Mouse (Mus musculus) intestine, embryonic 15.5 days (tissue): ENCODE data around the gene Casp8. TPM values are rescaled to one million over a fixed set of nuclear protein-coding genes. Genes with fewer than 3 reads are reported as not detected.
"Not testable (repeated sequence)": the region's sequence is repeated elsewhere in the genome, so short reads cannot be mapped to it uniquely, and the experiment has no call there.

ENCODE experiments used
- ATAC-seq: fragments of 200-750 bp; cut with Nextera tagmentation; 2 replicates; pipeline ENCODE4 v1.8.0; 2017; ENCODE audit warnings: moderate TSS enrichment, moderate library complexity
- H3K27ac ChIP-seq: fragments of 300-500 bp; sonication (generic); 2 replicates; pipeline ENCODE4 v1.5.1; 2015; ENCODE audit warnings: mild to moderate bottlenecking, inconsistent platforms
- H3K27me3 ChIP-seq: fragments of 300-500 bp; sonication (generic); replicated peaks from 2 replicates; pipeline ENCODE4 v1.6.1; 2015; ENCODE audit warnings: inconsistent platforms
- H3K36me3 ChIP-seq: fragments of 300-500 bp; sonication (generic); 2 replicates; pipeline ENCODE4 v1.6.1; 2015; ENCODE audit warnings: inconsistent platforms
- H3K4me1 ChIP-seq: fragments of 300-500 bp; sonication (generic); replicated peaks from 2 replicates; pipeline ENCODE4 v1.6.1; 2015; ENCODE audit warnings: inconsistent platforms
- H3K4me2 ChIP-seq: fragments of 300-500 bp; sonication (generic); replicated peaks from 2 replicates; pipeline ENCODE4 v1.6.1; 2015; ENCODE audit warnings: mild to moderate bottlenecking, inconsistent platforms
- H3K4me3 ChIP-seq: fragments of 300-500 bp; sonication (generic); replicated peaks from 2 replicates; pipeline ENCODE4 v1.5.1; 2015; ENCODE audit warnings: inconsistent platforms
- H3K9ac ChIP-seq: fragments of 300-500 bp; sonication (generic); 2 replicates; pipeline ENCODE4 v1.6.1; 2015; ENCODE audit warnings: inconsistent platforms
- H3K9me3 ChIP-seq: fragments of 300-500 bp; sonication (generic); 2 replicates; pipeline ENCODE4 v1.6.1; 2016; ENCODE audit warnings: inconsistent platforms
- WGBS: fragments of 180-500 bp; shearing (Covaris S2); methylation state at CpG from one replicate; pipeline ENCODE4 v1.1.7; 2015; 5-methylcytosine and 5-hydroxymethylcytosine counted together
- polyA plus RNA-seq: library from polyadenylated mRNA; unstranded; fragments of >200 nt; fragmentation: Nextera tagmentation; extraction: Ambion mirVana; gene quantifications from 2 replicates; pipeline ENCODE4 v1.2.1, GENCODE M21; 2015

Gene Casp8
- polyA plus RNA-seq: 51.6 and 52.8 TPM in 2 replicates

DNA sequence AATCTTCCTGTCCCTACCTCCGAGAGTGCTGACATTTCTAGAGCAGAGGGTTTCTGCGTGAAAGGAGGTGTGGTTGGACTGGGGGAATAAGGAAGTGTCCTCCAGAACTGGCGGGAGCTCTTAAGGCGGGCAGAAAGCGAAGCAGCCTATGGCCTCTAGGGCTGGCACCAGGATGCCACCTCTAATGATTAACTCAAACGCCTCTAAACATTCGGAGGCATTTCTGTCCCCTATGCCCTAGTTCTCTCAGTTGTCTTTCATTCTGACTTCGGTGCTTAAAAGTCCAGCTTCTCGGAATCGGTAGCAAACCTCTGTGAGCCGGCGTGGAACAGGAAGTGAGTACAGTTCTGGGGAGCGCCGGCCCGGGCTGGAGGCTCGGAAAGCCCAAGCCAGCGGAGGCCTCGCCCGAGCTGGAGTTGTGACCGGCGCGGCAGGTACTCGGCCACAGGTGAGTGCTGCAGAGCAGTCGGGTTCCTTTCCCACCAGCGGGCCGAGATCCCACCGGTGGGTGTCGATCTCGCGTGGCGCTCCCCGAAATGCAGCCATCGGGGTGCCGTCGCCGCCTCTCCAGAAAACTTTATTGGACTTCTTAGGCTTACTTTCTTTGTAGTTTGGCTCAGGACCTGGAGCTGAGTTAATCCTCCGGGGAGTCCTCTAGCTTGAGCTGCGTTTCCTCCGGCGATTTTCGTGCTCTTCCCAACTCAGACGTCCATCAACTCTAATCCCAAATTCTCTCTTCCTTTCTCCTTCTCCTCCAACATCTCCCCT, at the start of gene Casp8:
Gene Casp8 (plus strand): TSS at position 84 of the 768 bp plus-strand sequence.
- peak; percentile 99 for ATAC-seq
- Histone ChIP-seq H3K9ac (peak within 1 kb of the TSS; percentile 86), H3K9me3 (no peaks in the 10 kb centered on the region)

DNA sequence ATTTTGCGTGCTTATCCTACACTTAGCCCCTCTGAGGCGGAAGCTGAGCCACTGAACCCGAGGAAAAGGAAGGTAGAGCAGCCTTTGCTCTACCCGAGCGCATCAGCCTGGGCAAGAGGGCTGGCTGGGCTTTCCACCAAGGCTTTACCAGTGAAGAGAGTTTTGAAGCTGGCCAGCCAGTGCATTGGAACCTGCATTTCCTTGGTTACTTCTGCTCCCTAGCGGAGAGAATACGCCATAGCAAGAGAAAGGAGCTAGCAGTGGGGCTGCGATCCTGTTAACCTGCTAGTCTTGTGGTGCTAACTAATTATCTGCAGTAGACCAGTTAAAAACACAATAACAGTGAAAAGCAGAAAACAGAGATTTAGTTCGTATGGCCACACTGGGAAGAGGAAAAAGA, 48.3 kb upstream of the Casp8 start:
- WGBS: 80% methylated on average over 9 of the region's 9 CpGs
- H3K9ac ChIP-seq: no peak overlapping the region
- H3K9me3 ChIP-seq: no peaks in the 10 kb centered on the region
- no peak overlapping the region for H3K4me3 ChIP-seq
- ATAC-seq: no peak
- peaks cover 37% of the 10 kb centered on the region for H3K36me3 ChIP-seq
- no peak overlapping the region for H3K27ac ChIP-seq
- H3K4me1 ChIP-seq: no peaks in the 10 kb centered on the region
- no peaks in the 10 kb centered on the region for H3K27me3 ChIP-seq
- H3K4me2 ChIP-seq: no peak overlapping the region

More for the DNA sequence above, at the start of gene Casp8:
- peak within 1 kb of the TSS; percentile 74 for H3K4me3 ChIP-seq
- peak within 1 kb of the TSS; percentile 73 for H3K4me2 ChIP-seq
- no peaks in the 10 kb centered on the region for H3K4me1 ChIP-seq
- WGBS: under 1% methylated on average over 42 of the region's 42 CpGs
- 0 out of 2 replicates have a peak, but pooled peaks cover 4% of the 10 kb centered on the region for H3K36me3 ChIP-seq
- no peaks in the 10 kb centered on the region for H3K27me3 ChIP-seq
- H3K27ac ChIP-seq: peak within 1 kb of the TSS; percentile 97

DNA sequence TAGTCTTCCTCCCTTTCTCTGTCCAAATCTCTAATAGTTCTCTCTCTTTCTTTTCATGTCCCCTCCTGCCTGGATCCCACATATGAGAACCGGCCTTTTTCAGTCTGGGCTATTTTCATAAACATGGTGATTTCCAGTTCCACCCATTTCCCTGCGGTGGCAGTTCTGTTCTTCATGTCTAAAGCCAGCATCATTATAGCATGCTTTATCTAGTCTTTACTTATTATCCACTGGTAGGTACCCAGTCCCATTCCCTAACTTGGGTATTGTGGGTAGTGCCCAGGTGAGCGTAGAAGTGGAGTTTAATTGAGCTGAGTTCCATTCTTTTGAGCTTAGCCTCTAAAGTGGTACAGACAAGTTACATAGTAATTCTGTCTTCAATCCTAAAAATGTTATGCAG, 35.7 kb upstream of the Casp8 start:
- no peak overlapping the region for H3K27ac ChIP-seq
- H3K36me3 ChIP-seq: peaks cover 9% of the 10 kb centered on the region; the same call in 1 of the 2 replicates
- H3K9ac ChIP-seq: no peak overlapping the region
- no peaks in the 10 kb centered on the region for H3K9me3 ChIP-seq
- WGBS: 93% methylated on average over 3 of the region's 3 CpGs
- no peaks in the 10 kb centered on the region for H3K4me1 ChIP-seq
- ATAC-seq: no peak
- no peak overlapping the region for H3K4me2 ChIP-seq
- H3K4me3 ChIP-seq: no peak overlapping the region
- H3K27me3 ChIP-seq: no peaks in the 10 kb centered on the region

- 0 out of 2 replicates have a peak, but pooled peaks cover 2% of the 10 kb centered on the region for H3K36me3 ChIP-seq
- no peak overlapping the region for H3K4me2 ChIP-seq
- H3K4me1 ChIP-seq: no peaks in the 10 kb centered on the region
- WGBS: 70% methylated on average over 1 of the region's 1 CpGs
- no peak overlapping the region for H3K4me3 ChIP-seq
- no peak for ATAC-seq
- H3K9me3 ChIP-seq: no peaks in the 10 kb centered on the region
- no peak overlapping the region for H3K9ac ChIP-seq
- H3K27ac ChIP-seq: no peak overlapping the region
- no peaks in the 10 kb centered on the region for H3K27me3 ChIP-seq
Observed at GRCm38 (mm10) chr1:58760581-58760980, 34.6 kb upstream of the Casp8 start.

DNA sequence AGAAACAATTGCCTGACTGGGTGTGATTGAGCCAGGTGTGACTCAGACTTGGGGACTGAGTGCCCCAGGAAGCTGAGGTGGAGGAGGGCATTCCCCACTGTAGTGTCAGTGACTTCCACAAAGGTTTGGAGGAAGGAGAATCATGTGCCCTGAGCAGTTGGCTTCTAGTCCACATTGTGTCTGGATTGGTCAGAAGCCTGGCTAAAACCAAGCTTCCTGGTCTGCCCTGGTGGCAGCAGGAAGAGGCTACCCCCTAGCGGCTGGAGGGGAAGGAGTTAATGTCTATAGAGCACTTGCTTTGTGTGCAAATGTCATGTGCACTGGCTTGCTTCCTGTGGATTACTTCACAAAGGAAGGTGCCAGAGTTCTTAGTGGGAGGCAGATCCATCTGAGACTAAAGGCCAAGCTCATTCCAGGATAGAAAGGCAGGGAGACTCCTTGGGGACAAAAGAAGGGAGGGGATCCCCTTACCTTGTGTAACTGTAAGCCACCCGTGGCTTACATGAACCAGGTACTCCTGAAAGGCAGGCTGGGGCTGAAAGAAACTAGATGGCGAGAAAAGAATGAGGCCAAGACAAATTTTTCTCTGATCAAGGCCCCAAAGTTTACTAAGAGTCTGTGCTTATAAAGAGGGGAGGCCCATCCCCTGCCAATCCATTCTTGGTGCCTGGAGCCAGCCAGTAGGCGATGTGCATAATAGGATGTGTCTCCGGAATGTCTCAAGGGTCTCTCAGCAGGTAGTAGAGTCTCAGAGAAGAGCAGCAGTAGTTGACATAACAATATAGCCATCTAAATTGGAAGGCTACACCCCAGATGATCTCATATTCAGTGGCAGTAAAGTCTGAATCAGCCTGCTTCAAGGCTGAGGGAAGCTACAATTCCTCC, 33.5 kb upstream of the Casp8 start:
- H3K36me3 ChIP-seq, H3K9me3 ChIP-seq, H3K4me2 ChIP-seq, H3K9ac ChIP-seq, H3K4me3 ChIP-seq, H3K27ac ChIP-seq, H3K4me1 ChIP-seq, H3K27me3 ChIP-seq: not testable (repeated sequence)
- 82% methylated on average over 5 of the region's 5 CpGs for WGBS
- 0 out of 2 replicates have a peak, but pooled peaks have one; percentile 47 for ATAC-seq

GRCm38 (mm10) chr1:58762576-58762975, 32.6 kb upstream of the Casp8 start:
- Histone ChIP-seq H3K9me3 (no peaks in the 10 kb centered on the region), H3K4me2 (no peak overlapping the region), H3K27ac (no peak overlapping the region), H3K9ac (no peak overlapping the region), H3K4me1 (no peaks in the 10 kb centered on the region), H3K36me3 (no peaks in the 10 kb centered on the region), H3K27me3 (no peaks in the 10 kb centered on the region), H3K4me3 (no peak overlapping the region)
- no peak for ATAC-seq
- 83% methylated on average over 5 of the region's 5 CpGs for WGBS

DNA sequence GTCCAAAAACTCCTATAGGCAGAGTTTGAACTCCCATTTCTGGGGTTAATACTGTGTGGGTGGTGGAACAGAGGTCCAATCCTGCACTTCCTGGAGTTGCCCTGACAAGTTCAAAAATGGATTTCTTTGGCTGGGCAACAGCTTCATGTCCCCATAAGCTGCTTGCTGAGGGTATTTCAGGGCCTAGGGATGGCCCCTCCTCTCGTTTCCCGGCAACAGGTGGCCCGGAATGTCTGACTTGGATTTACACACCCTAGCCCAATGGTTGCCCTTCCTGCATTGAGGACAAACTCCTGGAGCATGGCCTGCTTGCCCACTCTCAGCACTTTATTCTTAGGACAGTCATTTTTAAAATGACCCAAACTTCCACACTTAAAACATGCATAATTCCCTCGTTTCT, 28.7 kb upstream of the Casp8 start:
- not testable (repeated sequence) for H3K27ac ChIP-seq, H3K9me3 ChIP-seq, H3K4me3 ChIP-seq, H3K4me1 ChIP-seq, ATAC-seq, H3K36me3 ChIP-seq, H3K9ac ChIP-seq, H3K4me2 ChIP-seq, H3K27me3 ChIP-seq
- WGBS: 67% methylated on average over 4 of the region's 4 CpGs

DNA sequence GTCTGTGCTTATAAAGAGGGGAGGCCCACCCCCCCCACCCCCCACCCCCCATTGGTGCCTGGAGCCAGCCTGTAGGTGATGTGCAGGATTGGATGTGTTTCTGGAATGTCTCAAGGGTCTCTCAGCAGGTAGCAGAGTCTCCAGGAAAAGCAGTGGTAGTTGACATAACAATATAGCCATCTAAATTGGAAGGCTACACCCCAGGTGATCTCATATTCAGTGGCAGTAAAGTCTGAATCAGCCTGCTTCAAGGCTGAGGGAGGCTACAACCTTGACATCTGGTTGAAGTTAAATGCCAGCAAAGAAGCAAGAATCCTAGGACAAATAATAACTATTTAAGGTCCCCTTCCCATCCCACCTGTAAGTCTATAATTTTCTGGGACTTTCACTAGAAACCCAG, 26.0 kb upstream of the Casp8 start:
- Histone ChIP-seq H3K36me3 (no peaks in the 10 kb centered on the region), H3K4me1 (no peaks in the 10 kb centered on the region)
- no peak for ATAC-seq

DNA sequence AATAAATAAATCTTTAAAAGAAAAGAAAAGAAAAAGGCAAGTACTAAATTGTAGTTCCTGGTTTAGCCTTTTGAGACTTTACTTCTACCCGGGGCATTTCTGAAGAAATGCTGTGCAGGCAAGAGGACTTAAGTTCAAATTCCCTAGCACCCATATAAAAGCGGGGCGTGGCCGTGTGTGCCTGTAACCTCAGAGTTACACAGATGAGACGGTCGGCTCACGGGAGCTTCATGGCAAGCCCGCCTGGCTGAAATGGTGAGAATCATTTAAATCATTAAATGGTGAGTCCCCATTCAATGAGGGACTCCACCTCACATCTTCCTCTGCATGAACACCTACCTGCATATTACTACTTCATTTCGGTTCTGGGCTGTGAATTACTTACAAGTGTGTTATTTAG, 25.5 kb upstream of the Casp8 start:
- WGBS: 53% methylated on average over 9 of the region's 9 CpGs
- Histone ChIP-seq H3K36me3 (no peaks in the 10 kb centered on the region), H3K4me1 (no peaks in the 10 kb centered on the region), H3K9me3 (no peaks in the 10 kb centered on the region), H3K4me2 (0 out of 2 replicates have a peak overlapping the region, but pooled peaks have one; percentile 17), H3K4me3 (no peak overlapping the region), H3K27ac (no peak overlapping the region), H3K9ac (no peak overlapping the region), H3K27me3 (no peaks in the 10 kb centered on the region)
- ATAC-seq: 0 out of 2 replicates have a peak, but pooled peaks have one; percentile 36

More for the DNA sequence above, 26.0 kb upstream of the Casp8 start:
- H3K4me3 ChIP-seq: no peak overlapping the region
- H3K9ac ChIP-seq: no peak overlapping the region
- no peaks in the 10 kb centered on the region for H3K27me3 ChIP-seq
- no peak overlapping the region for H3K4me2 ChIP-seq
- no peaks in the 10 kb centered on the region for H3K9me3 ChIP-seq
- no peak overlapping the region for H3K27ac ChIP-seq

GRCm38 (mm10) chr1:58770111-58770720, 25.0 kb upstream of the Casp8 start:
- Histone ChIP-seq H3K27ac (no peak overlapping the region), H3K4me2 (0 out of 2 replicates have a peak overlapping the region, but pooled peaks have one; percentile 17), H3K36me3 (no peaks in the 10 kb centered on the region), H3K4me3 (no peak overlapping the region), H3K4me1 (no peaks in the 10 kb centered on the region), H3K9me3 (no peaks in the 10 kb centered on the region), H3K9ac (no peak overlapping the region), H3K27me3 (no peaks in the 10 kb centered on the region)
- no peak for ATAC-seq
- WGBS: 25% methylated on average over 7 of the region's 7 CpGs

DNA sequence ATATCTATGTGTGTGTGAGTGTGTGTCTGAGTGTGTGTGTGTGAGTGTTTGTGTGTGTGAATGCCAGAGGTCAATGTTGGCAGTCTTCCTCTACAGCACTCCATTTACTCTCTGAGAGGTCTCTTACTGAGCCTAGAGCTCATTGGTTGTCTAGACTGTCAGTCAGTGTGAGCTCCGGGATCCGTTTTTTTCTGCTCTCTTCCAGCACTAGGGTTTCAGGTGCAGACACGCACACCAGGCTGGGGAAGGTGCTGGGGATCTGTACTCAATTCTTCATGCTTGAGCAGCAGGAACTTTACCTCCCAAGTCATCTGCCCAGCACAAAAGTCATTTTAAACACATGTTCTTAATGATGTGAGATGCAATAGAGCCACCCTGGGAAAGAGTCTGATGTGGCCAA, 23.1 kb upstream of the Casp8 start:
- Histone ChIP-seq H3K9me3 (no peaks in the 10 kb centered on the region), H3K9ac (no peak overlapping the region), H3K4me2 (no peak overlapping the region), H3K36me3 (no peaks in the 10 kb centered on the region), H3K27ac (no peak overlapping the region), H3K4me3 (no peak overlapping the region), H3K27me3 (no peaks in the 10 kb centered on the region), H3K4me1 (no peaks in the 10 kb centered on the region)
- WGBS: 68% methylated on average over 3 of the region's 3 CpGs
- no peak for ATAC-seq

DNA sequence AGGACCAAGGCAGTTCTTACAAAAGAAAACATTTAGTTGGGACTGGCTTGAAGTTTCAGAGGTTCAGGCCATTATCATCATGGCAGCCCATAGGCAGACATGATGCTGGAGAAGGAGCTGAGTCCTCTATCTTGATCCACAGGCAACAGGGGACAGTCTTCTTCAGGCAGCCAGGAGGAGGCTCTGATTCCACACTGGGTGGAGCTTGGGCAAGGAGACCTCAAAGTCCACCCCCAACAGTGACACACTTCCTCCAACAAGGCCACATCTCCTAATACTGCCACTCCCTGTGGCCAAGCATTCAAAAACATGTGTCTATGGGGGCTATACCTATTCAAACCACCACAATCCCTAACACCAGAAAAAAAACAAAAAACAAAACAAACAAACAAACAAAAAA, 21.9 kb upstream of the Casp8 start:
- ATAC-seq: no peak
- H3K27ac ChIP-seq: no peak overlapping the region
- H3K9me3 ChIP-seq: no peaks in the 10 kb centered on the region
- no peaks in the 10 kb centered on the region for H3K4me1 ChIP-seq
- no peaks in the 10 kb centered on the region for H3K36me3 ChIP-seq
- no peak overlapping the region for H3K4me2 ChIP-seq
- no peaks in the 10 kb centered on the region for H3K27me3 ChIP-seq
- H3K4me3 ChIP-seq: no peak overlapping the region
- no peak overlapping the region for H3K9ac ChIP-seq
